Mouse (Mus musculus) liver, embryonic 14.5 days (tissue): Measurements from ENCODE around the gene Kxd1. TPM values are rescaled to one million over a fixed set of nuclear protein-coding genes. Genes with fewer than 3 reads are reported as not detected.
A peak's percentile ranks its signal among the peaks of the same experiment; 100 is the strongest.

ENCODE experiments used
- ATAC-seq: fragments of 200-750 bp; cut with Nextera tagmentation; 2 replicates; pipeline ENCODE4 v1.8.0; 2017; ENCODE audit warnings: moderate number of reproducible peaks, mild to moderate bottlenecking, moderate library complexity; ENCODE audit not compliant: insufficient read depth
- DNase-seq, 3 experiments: peaks; one replicate each; pipeline ENCODE4 v3.0.0-alpha.2; 2012 to 2013; ENCODE audit warnings: low read depth in 3 of 3, low spot score in 3 of 3
- H3K27ac ChIP-seq: fragments of 300-500 bp; sonication (generic); 2 replicates; pipeline ENCODE4 v1.5.1; 2014; ENCODE audit warnings: moderate library complexity, mild to moderate bottlenecking, control low read depth, inconsistent platforms
- H3K27me3 ChIP-seq: fragments of 300-500 bp; sonication (generic); 2 replicates; pipeline ENCODE4 v1.6.1; 2014; ENCODE audit warnings: mild to moderate bottlenecking, low read length, moderate library complexity; ENCODE audit not compliant: control insufficient read depth, insufficient read depth
- H3K36me3 ChIP-seq: fragments of 300-500 bp; sonication (generic); replicated peaks from 2 replicates; pipeline ENCODE4 v1.6.1; 2014; ENCODE audit warnings: low read depth; ENCODE audit not compliant: control insufficient read depth, insufficient read depth
- H3K4me1 ChIP-seq, 2 experiments: fragments of 200-500 bp in 1 of 2; fragments of 300-500 bp in 1 of 2; sonication (generic) in 1 of 2; replicated peaks; 2 replicates each; pipeline ENCODE4 v1.6.1; 2012 to 2014; ENCODE audit warnings: antibody characterized with exemption in 1 of 2, inconsistent platforms in 1 of 2, low read length in 1 of 2; ENCODE audit not compliant: control insufficient read depth in 2 of 2, insufficient read depth in 2 of 2
- H3K4me2 ChIP-seq: fragments of 300-500 bp; sonication (generic); 2 replicates; pipeline ENCODE4 v1.6.1; 2014; ENCODE audit warnings: low read depth, mild to moderate bottlenecking, control low read depth, moderate library complexity
- H3K4me3 ChIP-seq, 2 experiments: fragments of 200-500 bp in 1 of 2; fragments of 300-500 bp in 1 of 2; sonication (generic) in 1 of 2; 2 replicates each; pipeline ENCODE4 v1.5.1; 2012 to 2014; ENCODE audit warnings: low read depth in 2 of 2, low read length in 2 of 2, mild to moderate bottlenecking in 2 of 2, control low read depth in 1 of 2, inconsistent platforms in 1 of 2, moderate library complexity in 1 of 2; ENCODE audit not compliant: insufficient read depth in 1 of 2
- H3K9ac ChIP-seq: fragments of 300-500 bp; sonication (generic); replicated peaks from 2 replicates; pipeline ENCODE4 v1.6.1; 2014; ENCODE audit warnings: mild to moderate bottlenecking, control low read depth, moderate library complexity
- H3K9me3 ChIP-seq: fragments of 300-500 bp; sonication (generic); 2 replicates; pipeline ENCODE4 v1.6.1; 2016; ENCODE audit warnings: low read length, mixed read lengths; ENCODE audit not compliant: control insufficient read depth
- CTCF ChIP-seq: IDR thresholded peaks from 2 replicates; pipeline ENCODE4 v1.5.1; 2016; ENCODE audit warnings: antibody characterized with exemption, low read depth, control low read depth
- EP300 ChIP-seq: IDR thresholded peaks from 2 replicates; pipeline ENCODE4 v1.6.1; 2016; ENCODE audit warnings: antibody characterized with exemption, low read depth
- WGBS: fragments of 180-500 bp; shearing (Covaris S2); extraction: QIAGEN DNeasy Blood & Tissue Kit; methylation state at CpG from one replicate; pipeline ENCODE4 v1.1.7; 2014; ENCODE audit not compliant: insufficient replicate concordance; 5-methylcytosine and 5-hydroxymethylcytosine counted together
- polyA plus RNA-seq, 2 experiments: library from polyadenylated mRNA; depleted of rRNA in 1 of 2; stranded (reverse) in 1 of 2; unstranded in 1 of 2; fragments of >200 nt; fragmentation: Nextera tagmentation in 1 of 2; extraction: Ambion mirVana in 1 of 2; gene quantifications; 2 replicates each; pipeline versions ENCODE4 v1.2.1 to v1.2.3; 2012 to 2014

Kxd1 gene
- polyA plus RNA-seq, 2 experiments, result 28.9 to 32.6 TPM

DNA sequence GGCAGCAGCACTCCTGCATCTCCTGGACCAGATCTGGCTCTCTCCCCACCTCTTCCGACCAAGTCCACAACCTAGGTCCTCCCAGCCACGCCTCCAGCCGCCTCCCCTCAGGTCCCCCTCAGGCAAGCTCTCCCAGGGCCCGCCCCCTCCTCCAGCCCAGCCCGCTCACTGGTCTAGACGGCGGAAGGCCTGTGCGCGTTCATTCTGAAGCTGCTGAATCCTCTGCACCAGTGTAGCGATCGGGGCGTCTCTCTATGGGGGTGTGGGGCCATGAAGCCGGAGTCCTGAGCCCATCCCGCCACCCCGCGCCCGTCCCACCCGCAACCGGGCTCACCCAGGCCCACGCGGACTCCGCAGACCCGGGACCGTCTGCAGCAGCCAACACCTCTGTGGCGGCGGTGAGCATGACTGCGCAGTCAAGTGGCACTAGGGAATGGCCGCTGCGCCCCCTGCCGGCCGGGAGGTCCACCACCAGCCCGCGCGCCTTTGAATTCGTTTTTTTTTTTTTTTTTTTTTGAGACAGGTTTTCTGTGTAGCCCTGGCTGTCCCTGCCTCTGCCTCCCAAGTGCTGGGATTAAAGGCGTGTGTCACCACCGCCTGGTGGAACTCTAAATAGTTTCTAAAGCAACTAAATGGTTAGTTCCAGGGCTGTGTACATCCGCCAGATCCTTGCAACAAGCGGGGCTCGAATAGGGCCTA is 21.3 kb downstream of the Kxd1 start, which contains the start of gene Rex1bd:
Gene Rex1bd, minus strand, starts transcription at position 425 of the 699 bp plus-strand sequence.
- Histone ChIP-seq H3K27me3 (peaks cover 5% of the 10 kb centered on the region; the same call in 1 of the 2 replicates), H3K4me3 (peak within 1 kb of the TSS; percentile 65 to 77), H3K9me3 (no peaks in the 10 kb centered on the region), H3K4me1 (peaks cover 29 to 39% of the 10 kb centered on the region in 2 experiments), H3K36me3 (peaks cover 21% of the 10 kb centered on the region), H3K4me2 (peak within 1 kb of the TSS; percentile 83), H3K27ac (peak within 1 kb of the TSS; percentile 82), H3K9ac (peak within 1 kb of the TSS; percentile 83)
- ATAC-seq, result peak; percentile 78
- 1% methylated on average over 40 of the region's 40 CpGs for WGBS
- TF ChIP-seq CTCF (peak; percentile 96), EP300 (0 out of 2 replicates have a peak, but pooled peaks have one; percentile 2)
- DNase-seq, result peak; percentile 84 to 86 (median 85)

DNA sequence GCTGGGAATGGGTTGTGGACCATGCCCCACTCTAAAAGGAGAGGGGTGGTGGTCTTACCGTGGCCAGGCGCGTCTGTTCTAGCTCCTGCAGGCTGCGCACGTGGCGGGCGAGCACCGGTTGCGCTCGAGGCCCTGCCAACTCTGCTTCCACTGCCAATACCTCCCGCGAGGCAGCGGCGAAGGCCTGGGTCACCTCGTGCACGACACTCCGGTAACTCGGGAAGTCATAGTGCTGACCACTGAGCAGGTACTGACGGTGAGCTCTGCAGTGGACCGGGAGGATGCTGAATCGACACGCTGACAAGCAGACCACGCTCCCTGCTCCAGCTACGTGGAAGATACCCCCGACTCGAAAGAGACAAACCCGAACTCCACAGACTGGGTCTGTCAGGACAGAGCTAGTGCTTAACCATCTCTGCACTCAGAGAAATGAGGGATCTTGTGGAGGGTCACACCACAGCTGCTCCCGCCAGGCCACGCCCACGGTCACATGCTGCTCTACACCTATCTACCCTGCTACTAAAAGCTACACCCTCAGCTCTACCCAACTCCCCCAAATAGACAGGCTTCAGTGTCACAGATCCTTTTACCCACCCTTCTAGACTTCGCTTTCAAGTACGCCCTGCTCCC is 21.9 kb downstream of the Kxd1 start:
- H3K9ac ChIP-seq, result peak overlapping the region; percentile 83
- peaks cover 21% of the 10 kb centered on the region for H3K36me3 ChIP-seq
- DNase-seq (no peak), ATAC-seq (peak; percentile 21)
- peaks cover 5% of the 10 kb centered on the region; the same call in 1 of the 2 replicates for H3K27me3 ChIP-seq
- WGBS, result 41% methylated on average over 32 of the region's 32 CpGs
- peak overlapping the region; percentile 65 to 77 for H3K4me3 ChIP-seq
- no peaks in the 10 kb centered on the region for H3K9me3 ChIP-seq
- H3K4me1 ChIP-seq, result peaks cover 30 to 40% of the 10 kb centered on the region in 2 experiments
- peak overlapping the region; percentile 83 for H3K4me2 ChIP-seq
- TF ChIP-seq EP300 (no peak), CTCF (no peak)
- H3K27ac ChIP-seq, result peak overlapping the region; percentile 82

DNA sequence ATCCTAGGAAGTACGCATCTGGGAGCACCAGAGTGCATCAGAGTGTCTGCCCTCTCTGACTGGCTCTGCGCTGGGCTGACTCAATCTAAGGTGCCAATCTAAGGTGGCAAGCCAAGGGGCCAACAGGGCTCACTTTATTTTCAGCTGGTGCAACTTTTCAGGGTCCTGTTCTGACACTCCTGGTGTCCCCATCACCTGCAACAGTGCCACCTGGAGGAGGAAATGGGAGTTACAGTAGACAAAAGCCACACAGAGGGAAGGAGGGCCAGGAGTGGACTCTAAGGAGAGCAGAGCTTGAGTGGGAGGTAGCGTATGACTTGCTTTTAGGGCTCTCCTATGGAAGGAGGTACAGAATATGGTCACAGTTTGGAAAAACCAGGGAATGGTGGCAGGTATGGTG is 22.9 kb downstream of the Kxd1 start:
- peak; percentile 68 to 75 (median 69) for DNase-seq
- peaks cover 21% of the 10 kb centered on the region for H3K36me3 ChIP-seq
- no peak overlapping the region for H3K27ac ChIP-seq
- H3K9ac ChIP-seq, result no peak overlapping the region
- H3K27me3 ChIP-seq, result peaks cover 5% of the 10 kb centered on the region; the same call in 1 of the 2 replicates
- H3K4me2 ChIP-seq, result no peak overlapping the region; the same call in 1 of the 2 replicates
- TF ChIP-seq EP300 (no peak), CTCF (peak; percentile 95)
- peaks cover 39 to 50% of the 10 kb centered on the region in 2 experiments for H3K4me1 ChIP-seq
- ATAC-seq, result no peak
- no peaks in the 10 kb centered on the region for H3K9me3 ChIP-seq
- H3K4me3 ChIP-seq, result no peak overlapping the region
- 61% methylated on average over 3 of the region's 3 CpGs for WGBS

DNA sequence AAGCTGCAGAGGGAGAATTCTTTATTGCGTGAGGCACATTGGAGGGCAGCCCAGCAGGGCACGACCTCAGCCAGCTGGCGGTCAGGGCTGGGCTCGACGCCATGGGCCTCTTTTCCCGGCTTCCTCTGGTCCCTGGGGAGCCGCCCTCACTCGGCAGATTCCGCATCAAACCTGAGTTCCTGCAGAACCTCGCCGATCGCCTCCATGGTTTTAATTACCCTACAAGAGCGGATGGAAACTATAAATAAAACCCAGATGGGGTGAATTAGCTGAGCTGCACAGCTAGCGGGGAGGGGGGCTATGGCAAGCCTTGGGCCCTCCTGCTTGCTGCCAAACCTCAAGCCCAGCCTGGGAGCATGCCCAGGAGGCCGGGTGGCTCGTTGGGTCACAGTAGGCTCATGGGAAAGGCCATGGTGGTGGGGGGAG is 23.5 kb downstream of the Kxd1 start:
- Histone ChIP-seq H3K4me1 (peaks cover 41 to 55% of the 10 kb centered on the region in 2 experiments), H3K27me3 (peaks cover 5% of the 10 kb centered on the region; the same call in 1 of the 2 replicates), H3K27ac (no peak overlapping the region), H3K36me3 (peaks cover 21% of the 10 kb centered on the region), H3K9me3 (no peaks in the 10 kb centered on the region), H3K4me3 (no peak overlapping the region), H3K9ac (no peak overlapping the region), H3K4me2 (no peak overlapping the region)
- WGBS, result 86% methylated on average over 16 of the region's 16 CpGs
- ATAC-seq (no peak), DNase-seq (no peak)
- no peak for TF ChIP-seq EP300
- no peak for TF ChIP-seq CTCF
